Mouse (Mus musculus) lung, embryonic 16.5 days (tissue): Measurements from ENCODE around the gene Ncbp3. TPM values are rescaled to one million over a fixed set of nuclear protein-coding genes. Genes with fewer than 3 reads are reported as not detected.

Source experiments
- ATAC-seq: fragments of 200-750 bp; cut with Nextera tagmentation; 2 replicates; pipeline ENCODE4 v1.8.0; 2017; ENCODE audit warnings: low read depth, mild to moderate bottlenecking, moderate library complexity
- H3K27ac ChIP-seq: fragments of 300-500 bp; sonication (generic); 2 replicates; pipeline ENCODE4 v1.5.1; 2014; ENCODE audit warnings: mild to moderate bottlenecking, control low read depth, low read length
- H3K27me3 ChIP-seq: fragments of 300-500 bp; sonication (generic); 2 replicates; pipeline ENCODE4 v1.6.1; 2014; ENCODE audit warnings: low read depth, low read length, mixed read lengths; ENCODE audit not compliant: control insufficient read depth, insufficient read depth
- H3K36me3 ChIP-seq: fragments of 300-500 bp; sonication (generic); 2 replicates; pipeline ENCODE4 v1.6.1; 2014; ENCODE audit warnings: low read length; ENCODE audit not compliant: control insufficient read depth, insufficient read depth
- H3K4me1 ChIP-seq: fragments of 300-500 bp; sonication (generic); replicated peaks from 2 replicates; pipeline ENCODE4 v1.6.1; 2014; ENCODE audit warnings: low read length, mixed read lengths; ENCODE audit not compliant: control insufficient read depth, insufficient read depth
- H3K4me2 ChIP-seq: fragments of 300-500 bp; sonication (generic); 2 replicates; pipeline ENCODE4 v1.6.1; 2014; ENCODE audit warnings: low read depth, low read length, control low read depth
- H3K4me3 ChIP-seq: fragments of 300-500 bp; sonication (generic); 2 replicates; pipeline ENCODE4 v1.5.1; 2014; ENCODE audit warnings: mild to moderate bottlenecking, low read length, control low read depth
- H3K9ac ChIP-seq: fragments of 300-500 bp; sonication (generic); 2 replicates; pipeline ENCODE4 v1.6.1; 2014; ENCODE audit warnings: low read length, control low read depth
- H3K9me3 ChIP-seq: fragments of 300-500 bp; sonication (generic); 2 replicates; pipeline ENCODE4 v1.6.1; 2016; ENCODE audit warnings: low read length; ENCODE audit not compliant: control insufficient read depth
- WGBS: fragments of 180-500 bp; shearing (Covaris S2); extraction: QIAGEN DNeasy Blood & Tissue Kit; methylation state at CpG from one replicate; pipeline ENCODE4 v1.1.7; 2014; 5-methylcytosine and 5-hydroxymethylcytosine counted together
- polyA plus RNA-seq: library from polyadenylated mRNA; unstranded; fragments of >200 nt; fragmentation: Nextera tagmentation; extraction: Ambion mirVana; gene quantifications from 2 replicates; pipeline ENCODE4 v1.2.1, GENCODE M21; 2015

Ncbp3 gene
- polyA plus RNA-seq, 1 experiment from 2014 or later, result 11.7 TPM

DNA sequence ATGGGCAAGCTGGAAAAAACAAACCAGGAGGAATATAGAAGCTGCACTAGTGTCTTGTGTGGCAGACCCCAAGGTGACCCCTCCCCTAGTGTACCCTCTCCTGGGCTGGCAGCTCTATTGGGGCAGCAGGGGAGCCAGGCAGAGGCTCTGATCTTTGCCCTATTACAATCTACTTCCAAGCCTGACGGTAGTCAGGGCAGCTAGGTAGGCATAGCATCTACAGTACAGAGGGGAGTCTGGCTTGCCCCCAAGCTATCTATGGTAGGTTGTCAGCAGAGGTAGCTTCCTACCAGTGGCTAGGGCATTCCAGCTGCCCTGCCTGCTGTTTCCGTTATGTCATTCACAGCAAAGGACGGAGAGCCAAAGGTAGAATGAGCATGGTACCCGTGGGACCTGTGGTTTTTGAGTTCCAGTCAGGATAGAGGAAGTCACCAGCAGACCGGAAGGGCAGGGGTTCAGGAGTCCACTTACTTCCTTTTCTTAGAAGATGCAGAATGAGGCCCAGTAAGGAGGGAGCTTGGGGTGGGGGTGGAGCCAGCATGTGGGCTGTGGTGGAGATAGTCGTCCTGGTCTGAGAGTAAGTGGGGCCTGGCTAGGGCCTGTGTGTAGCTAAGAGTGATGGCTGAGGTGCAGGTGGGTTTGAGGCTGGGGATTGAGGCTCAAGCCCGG is 23.2 kb upstream of the Ncbp3 start:
- ATAC-seq, result peak; percentile 4; the same call in 1 of the 2 replicates
- Histone ChIP-seq H3K27ac (peak overlapping the region; percentile 38; the same call in 1 of the 2 replicates), H3K9ac (peak overlapping the region; percentile 16; the same call in 1 of the 2 replicates)

DNA sequence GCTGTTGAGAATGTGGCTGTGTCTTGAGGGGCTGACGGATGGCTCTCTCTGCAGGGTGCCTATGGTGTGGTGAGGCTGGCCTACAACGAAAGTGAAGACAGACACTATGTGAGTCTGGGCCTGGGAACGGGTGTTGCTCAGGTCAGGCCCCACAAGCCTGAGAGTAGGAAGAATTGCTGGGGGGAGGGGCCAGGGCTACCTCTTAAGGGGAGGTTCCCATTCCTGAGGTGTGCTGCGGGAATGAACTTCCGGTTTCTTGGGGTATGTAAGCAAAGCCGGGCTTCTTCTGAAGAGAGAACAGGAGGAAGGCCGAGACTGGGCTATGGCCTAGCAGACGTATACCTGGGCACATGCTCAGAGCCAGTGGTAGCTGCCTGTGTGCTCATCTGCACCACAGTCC is 20.6 kb upstream of the Ncbp3 start:
- H3K27ac ChIP-seq, result no peak overlapping the region
- peak; percentile 8; the same call in 1 of the 2 replicates for ATAC-seq
- H3K9me3 ChIP-seq, result no peaks in the 10 kb centered on the region
- H3K4me2 ChIP-seq, result no peak overlapping the region
- 34% methylated on average over 8 of the region's 8 CpGs for WGBS
- H3K4me3 ChIP-seq, result no peak overlapping the region
- H3K36me3 ChIP-seq, result no peaks in the 10 kb centered on the region
- H3K9ac ChIP-seq, result peak overlapping the region; percentile 48
- H3K27me3 ChIP-seq, result no peaks in the 10 kb centered on the region
- peaks cover 28% of the 10 kb centered on the region for H3K4me1 ChIP-seq

More for the DNA sequence above, 23.2 kb upstream of the Ncbp3 start:
- WGBS, result 38% methylated on average over 7 of the region's 7 CpGs
- Histone ChIP-seq H3K9me3 (no peaks in the 10 kb centered on the region), H3K4me3 (no peak overlapping the region), H3K27me3 (peaks cover 17% of the 10 kb centered on the region), H3K4me2 (peak overlapping the region; percentile 15; the same call in 1 of the 2 replicates), H3K36me3 (no peaks in the 10 kb centered on the region), H3K4me1 (peaks cover 26% of the 10 kb centered on the region)

DNA sequence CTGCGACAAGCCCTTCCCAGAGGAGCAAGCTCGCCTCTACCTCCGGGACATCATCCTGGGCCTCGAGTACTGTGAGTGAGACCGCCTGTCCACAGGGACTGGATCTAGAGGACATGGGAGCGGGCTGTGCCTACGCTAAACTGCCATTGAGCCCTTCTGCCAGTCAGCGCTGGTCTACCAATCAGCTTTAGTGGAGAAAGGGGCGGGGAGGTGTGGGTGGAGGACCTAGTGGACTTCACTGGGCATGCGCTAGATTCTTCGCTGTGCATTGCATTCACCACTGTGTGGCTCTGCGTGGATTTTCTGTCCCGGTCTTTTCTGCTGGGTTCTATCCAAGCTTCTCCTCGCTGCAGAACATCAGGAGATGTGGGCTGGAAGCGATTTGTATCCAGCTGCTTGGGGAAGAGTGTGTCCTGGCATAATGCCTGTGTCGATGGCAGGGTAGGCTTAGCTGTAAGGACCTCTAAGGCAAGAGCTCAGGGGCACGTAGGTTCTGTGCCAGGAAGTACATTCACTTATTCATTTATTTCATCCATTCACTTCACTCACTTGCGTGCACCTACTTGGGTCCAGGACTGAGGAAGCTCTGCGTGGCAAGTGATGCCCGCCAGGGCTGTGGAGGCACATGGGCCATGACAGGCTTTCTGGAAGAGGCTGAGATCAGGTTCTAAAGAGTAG is 16.6 kb upstream of the Ncbp3 start:
- Histone ChIP-seq H3K4me2 (peak overlapping the region; percentile 61), H3K36me3 (no peaks in the 10 kb centered on the region), H3K27ac (peak overlapping the region; percentile 68), H3K9ac (peak overlapping the region; percentile 58), H3K4me1 (peaks cover 8% of the 10 kb centered on the region; the same call in 1 of the 2 replicates), H3K9me3 (no peaks in the 10 kb centered on the region), H3K4me3 (peak overlapping the region; percentile 30), H3K27me3 (no peaks in the 10 kb centered on the region)
- 16% methylated on average over 20 of the region's 20 CpGs for WGBS
- ATAC-seq, result peak; percentile 96

GRCm38 (mm10) chr11:73031536-73031935 is 16.0 kb upstream of the Ncbp3 start:
- ATAC-seq, result no peak
- peaks cover 8% of the 10 kb centered on the region; the same call in 1 of the 2 replicates for H3K4me1 ChIP-seq
- H3K9me3 ChIP-seq, result no peaks in the 10 kb centered on the region
- no peak overlapping the region for H3K27ac ChIP-seq
- H3K27me3 ChIP-seq, result no peaks in the 10 kb centered on the region
- no peak overlapping the region for H3K4me3 ChIP-seq
- H3K9ac ChIP-seq, result peak overlapping the region; percentile 51; the same call in 1 of the 2 replicates
- no peaks in the 10 kb centered on the region for H3K36me3 ChIP-seq
- WGBS, result 74% methylated on average over 5 of the region's 5 CpGs
- H3K4me2 ChIP-seq, result peak overlapping the region; percentile 61; the same call in 1 of the 2 replicates

- no peaks in the 10 kb centered on the region for H3K9me3 ChIP-seq
- H3K9ac ChIP-seq, result no peak overlapping the region
- no peak overlapping the region for H3K4me2 ChIP-seq
- no peaks in the 10 kb centered on the region for H3K27me3 ChIP-seq
- no peak overlapping the region for H3K4me3 ChIP-seq
- WGBS, result 78% methylated on average over 7 of the region's 7 CpGs
- H3K4me1 ChIP-seq, result peaks cover 3% of the 10 kb centered on the region; the same call in 1 of the 2 replicates
- H3K36me3 ChIP-seq, result no peaks in the 10 kb centered on the region
- ATAC-seq, result no peak
- no peak overlapping the region for H3K27ac ChIP-seq
These were observed 11.5 kb upstream of the Ncbp3 start for GRCm38 (mm10) chr11:73036077-73036476.

DNA sequence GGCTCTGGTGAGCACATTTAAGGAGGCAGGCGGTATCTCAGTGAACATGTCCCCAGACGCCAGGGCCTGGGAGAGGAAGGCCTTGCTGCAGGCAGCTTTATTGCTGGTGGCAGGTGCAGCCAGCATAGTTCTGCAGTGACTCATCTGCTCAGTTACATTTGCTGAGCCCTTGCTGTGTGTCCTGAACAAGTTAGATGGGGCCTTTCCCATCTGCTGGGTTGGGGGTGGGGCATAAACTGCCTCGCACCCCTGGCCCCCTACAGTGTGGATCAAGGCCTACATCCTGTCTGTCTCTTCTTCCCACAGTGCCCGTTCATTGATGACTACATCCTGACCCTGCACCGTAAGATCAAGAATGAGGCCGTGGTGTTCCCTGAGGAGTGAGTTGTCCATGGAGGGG is 10.7 kb upstream of the Ncbp3 start:
- Histone ChIP-seq H3K9ac (no peak overlapping the region), H3K4me1 (no peaks in the 10 kb centered on the region), H3K36me3 (no peaks in the 10 kb centered on the region), H3K4me3 (no peak overlapping the region), H3K9me3 (no peaks in the 10 kb centered on the region), H3K4me2 (no peak overlapping the region), H3K27me3 (no peaks in the 10 kb centered on the region), H3K27ac (no peak overlapping the region)
- WGBS, result 59% methylated on average over 6 of the region's 6 CpGs
- ATAC-seq, result no peak

DNA sequence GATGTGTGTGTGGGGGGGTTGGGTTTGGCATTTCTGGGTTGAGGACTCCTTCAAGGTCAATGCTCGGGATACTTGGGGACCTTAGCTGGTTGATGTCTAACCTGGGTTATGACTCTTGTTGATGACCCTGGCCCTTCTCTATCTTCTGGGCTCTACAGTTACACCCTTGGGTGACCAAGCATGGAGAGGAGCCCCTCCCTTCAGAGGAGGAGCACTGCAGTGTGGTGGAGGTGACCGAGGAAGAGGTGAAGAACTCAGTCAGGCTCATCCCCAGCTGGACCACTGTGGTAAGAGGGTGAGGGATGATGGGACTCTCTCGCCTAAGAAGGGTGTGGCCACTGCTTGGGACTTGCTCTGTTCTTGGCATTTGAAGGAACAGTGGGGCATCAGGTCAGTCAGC is 9.9 kb upstream of the Ncbp3 start:
- no peaks in the 10 kb centered on the region for H3K9me3 ChIP-seq
- 91% methylated on average over 3 of the region's 3 CpGs for WGBS

GRCm38 (mm10) chr11:73039102-73039799 is 8.3 kb upstream of the Ncbp3 start:
- H3K36me3 ChIP-seq, result no peaks in the 10 kb centered on the region
- no peak overlapping the region for H3K9ac ChIP-seq
- no peaks in the 10 kb centered on the region for H3K27me3 ChIP-seq
- 48% methylated on average over 9 of the region's 9 CpGs for WGBS
- H3K27ac ChIP-seq, result no peak overlapping the region
- no peak overlapping the region for H3K4me3 ChIP-seq
- peak; percentile 63; the same call in 1 of the 2 replicates for ATAC-seq
- H3K9me3 ChIP-seq, result no peaks in the 10 kb centered on the region
- H3K4me1 ChIP-seq, result no peaks in the 10 kb centered on the region
- no peak overlapping the region for H3K4me2 ChIP-seq

More for the DNA sequence above, 9.9 kb upstream of the Ncbp3 start:
- no peaks in the 10 kb centered on the region for H3K27me3 ChIP-seq
- no peak overlapping the region for H3K27ac ChIP-seq
- ATAC-seq, result no peak
- no peak overlapping the region for H3K9ac ChIP-seq
- no peak overlapping the region for H3K4me3 ChIP-seq
- H3K4me2 ChIP-seq, result no peak overlapping the region
- no peaks in the 10 kb centered on the region for H3K4me1 ChIP-seq
- H3K36me3 ChIP-seq, result no peaks in the 10 kb centered on the region

DNA sequence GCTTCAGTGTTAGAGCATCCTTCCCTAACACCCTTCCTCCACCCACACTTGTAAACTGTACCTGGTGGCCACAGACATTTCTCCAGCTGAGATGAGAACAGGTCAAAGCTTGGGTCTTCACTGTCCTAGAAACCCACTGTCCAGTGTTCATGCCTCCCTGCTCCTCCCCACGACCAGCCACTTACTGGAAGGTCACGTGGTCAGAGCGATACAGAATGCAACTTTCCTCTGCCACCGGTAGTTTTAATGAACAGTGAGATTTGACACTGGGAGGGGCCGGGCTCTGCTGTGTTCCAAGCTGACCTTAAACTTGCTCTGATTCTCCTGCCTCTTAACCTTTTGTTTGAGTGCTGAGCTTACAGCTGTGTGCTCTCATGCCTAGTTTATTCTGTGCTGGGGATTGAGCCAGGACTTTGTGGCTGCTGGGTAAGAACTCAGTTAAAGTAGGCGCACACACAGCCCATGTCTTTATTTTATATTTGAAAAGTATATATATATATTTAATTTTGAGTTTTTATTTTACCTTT is 3.3 kb upstream of the Ncbp3 start:
- no peaks in the 10 kb centered on the region for H3K36me3 ChIP-seq
- H3K4me1 ChIP-seq, result peaks cover 13% of the 10 kb centered on the region
- 17% methylated on average over 6 of the region's 6 CpGs for WGBS
- H3K27me3 ChIP-seq, result no peaks in the 10 kb centered on the region
- H3K9ac ChIP-seq, result 0 out of 2 replicates have a peak overlapping the region, but pooled peaks have one; percentile 4
- H3K4me2 ChIP-seq, result no peak overlapping the region
- ATAC-seq, result no peak
- no peak overlapping the region for H3K27ac ChIP-seq
- no peak overlapping the region for H3K4me3 ChIP-seq
- no peaks in the 10 kb centered on the region for H3K9me3 ChIP-seq
